Mouse (Mus musculus) C2C12 (cell line): Measurements from ENCODE around the gene Jade2.

ENCODE experiments used
- CEBPB ChIP-seq: IDR thresholded peaks from one replicate; pipeline ENCODE4 v1.6.1; 2011; ENCODE audit warnings: low read depth, mild to moderate bottlenecking, control low read depth, moderate library complexity
- CTCF ChIP-seq: IDR thresholded peaks from one replicate; pipeline ENCODE4 v1.5.1; 2011; ENCODE audit not compliant: control insufficient read depth, insufficient read depth, insufficient read length
- FOSL1 ChIP-seq: IDR thresholded peaks from one replicate; pipeline ENCODE4 v1.8.0; 2011; ENCODE audit warnings: mild to moderate bottlenecking, low read length; ENCODE audit not compliant: poor library complexity, insufficient read depth, severe bottlenecking
- USF1 ChIP-seq: IDR thresholded peaks from one replicate; pipeline ENCODE4 v1.6.1; 2011; ENCODE audit warnings: low read depth, mild to moderate bottlenecking, control low read depth, moderate library complexity

GRCm38 (mm10) chr11:51812022-51812546 lies 45.4 kb downstream of the Jade2 start:
- TF ChIP-seq CTCF (no peak), USF1 (no peak), CEBPB (no peak), FOSL1 (no peak)
